Mouse (Mus musculus) liver, adult 2 months (tissue): ENCODE measurements around the gene Ngfr.

ENCODE experiments used
- CTCF ChIP-seq: fragments of 200-500 bp; IDR thresholded peaks from 2 replicates; pipeline ENCODE4 v1.5.1; 2011; ENCODE audit warnings: low read depth, low read length, control low read depth
- POLR2A ChIP-seq: fragments of 200-500 bp; IDR thresholded peaks from 2 replicates; pipeline ENCODE4 v1.6.1; 2011; ENCODE audit warnings: low read length, control low read depth; ENCODE audit not compliant: insufficient read depth; ENCODE audit errors: extremely low read depth

GRCm38 (mm10) chr11:95633512-95634000 lies 46.0 kb upstream of the Ngfr start:
- TF ChIP-seq POLR2A (no peak), CTCF (no peak)
